Mouse (Mus musculus) ZHBTc4 (cell line): ENCODE results near the gene Cyp2c55.
A peak's percentile ranks its signal among the peaks of the same experiment; 100 is the strongest.

Source experiments
- DNase-seq: peaks from one replicate; pipeline ENCODE4 v3.0.0-alpha.2; 2011; ENCODE audit warnings: low read depth, low spot score

The Cyp2c55 gene

GRCm38 (mm10) chr19:39006715-39007114, at the start of gene Cyp2c55:
Gene Cyp2c55 (plus strand): TSS chr19:39007019.
- DNase-seq, result no peak

- no peak for DNase-seq
Observed at GRCm38 (mm10) chr19:38970741-38971140, 36.1 kb upstream of the Cyp2c55 start.

GRCm38 (mm10) chr19:38972581-38972980, 34.2 kb upstream of the Cyp2c55 start:
- no peak for DNase-seq

GRCm38 (mm10) chr19:38973666-38974065, 33.2 kb upstream of the Cyp2c55 start:
- DNase-seq, result no peak

GRCm38 (mm10) chr19:38976269-38976668, 30.6 kb upstream of the Cyp2c55 start:
- peak; percentile 91 for DNase-seq

- DNase-seq, result peak; percentile 79
Observed at GRCm38 (mm10) chr19:38981966-38982365, 24.9 kb upstream of the Cyp2c55 start.

GRCm38 (mm10) chr19:38998248-38998647, 8.6 kb upstream of the Cyp2c55 start:
- DNase-seq, result no peak

GRCm38 (mm10) chr19:38998676-38999075, 8.1 kb upstream of the Cyp2c55 start:
- no peak for DNase-seq

- DNase-seq, result no peak
Observed at GRCm38 (mm10) chr19:39005132-39005531, 1.7 kb upstream of the Cyp2c55 start.

GRCm38 (mm10) chr19:39057928-39058327, 51.1 kb downstream of the Cyp2c55 start:
- no peak for DNase-seq

GRCm38 (mm10) chr19:39060719-39061118, 53.9 kb downstream of the Cyp2c55 start, which contains the start of gene Cyp2c65:
Gene Cyp2c65 (plus strand): TSS chr19:39061015.
- no peak for DNase-seq
